Mouse (Mus musculus) hindbrain, embryonic 16.5 days (tissue): ENCODE data around the gene Yju2. TPM values are rescaled to one million over a fixed set of nuclear protein-coding genes. Genes with fewer than 3 reads are reported as not detected.

Experiments used
- ATAC-seq: fragments of 200-750 bp; cut with Nextera tagmentation; 2 replicates; pipeline ENCODE4 v1.8.0; 2017; ENCODE audit warnings: moderate TSS enrichment, moderate library complexity
- H3K27ac ChIP-seq: fragments of 300-500 bp; sonication (generic); 2 replicates; pipeline ENCODE4 v1.5.1; 2014; ENCODE audit warnings: low read depth, mild to moderate bottlenecking, control low read depth, low read length, moderate library complexity
- H3K27me3 ChIP-seq: fragments of 300-500 bp; sonication (generic); replicated peaks from 2 replicates; pipeline ENCODE4 v1.6.1; 2014; ENCODE audit warnings: low read length; ENCODE audit not compliant: control insufficient read depth, insufficient read depth
- H3K36me3 ChIP-seq: fragments of 300-500 bp; sonication (generic); 2 replicates; pipeline ENCODE4 v1.6.1; 2014; ENCODE audit warnings: mild to moderate bottlenecking, low read length, moderate library complexity, mixed read lengths; ENCODE audit not compliant: control insufficient read depth, insufficient read depth
- H3K4me1 ChIP-seq: fragments of 300-500 bp; sonication (generic); 2 replicates; pipeline ENCODE4 v1.6.1; 2014; ENCODE audit warnings: low read depth, low read length; ENCODE audit not compliant: control insufficient read depth, insufficient read depth
- H3K4me2 ChIP-seq: fragments of 300-500 bp; sonication (generic); 2 replicates; pipeline ENCODE4 v1.6.1; 2014; ENCODE audit warnings: mild to moderate bottlenecking, low read length, control low read depth, moderate library complexity
- H3K4me3 ChIP-seq: fragments of 300-500 bp; sonication (generic); 2 replicates; pipeline ENCODE4 v1.5.1; 2014; ENCODE audit warnings: mild to moderate bottlenecking, low read length, control low read depth, moderate library complexity
- H3K9ac ChIP-seq: fragments of 300-500 bp; sonication (generic); 2 replicates; pipeline ENCODE4 v1.6.1; 2014; ENCODE audit warnings: low read depth, mild to moderate bottlenecking, control low read depth, low read length, moderate library complexity
- H3K9me3 ChIP-seq: fragments of 300-500 bp; sonication (generic); 2 replicates; pipeline ENCODE4 v1.6.1; 2014; ENCODE audit warnings: mild to moderate bottlenecking, low read length, moderate library complexity; ENCODE audit not compliant: control insufficient read depth
- WGBS: fragments of 180-500 bp; shearing (Covaris S2); extraction: QIAGEN DNeasy Blood & Tissue Kit; methylation state at CpG from one replicate; pipeline ENCODE4 v1.1.7; 2014; 5-methylcytosine and 5-hydroxymethylcytosine counted together
- polyA plus RNA-seq: library from polyadenylated mRNA; unstranded; fragments of >200 nt; fragmentation: Nextera tagmentation; extraction: Ambion mirVana; gene quantifications from 2 replicates; pipeline ENCODE4 v1.2.1, GENCODE M21; 2015

The Yju2 gene
- polyA plus RNA-seq, 1 experiment from 2014 or later, result 20.5 TPM

GRCm38 (mm10) chr17:55949400-55949799 lies 9.5 kb upstream of the Yju2 start, which contains the start of gene Zfp119b:
Gene Zfp119b (minus strand): TSS chr17:55949500.
- ATAC-seq, result no peak
- no peak within 1 kb of the TSS for H3K27ac ChIP-seq
- H3K27me3 ChIP-seq, result no peaks in the 10 kb centered on the region; the same call in 1 of the 2 replicates
- H3K4me3 ChIP-seq, result no peak within 1 kb of the TSS
- H3K9me3 ChIP-seq, result no peaks in the 10 kb centered on the region
- WGBS, result 93% methylated on average over 2 of the region's 2 CpGs
- no peak within 1 kb of the TSS for H3K9ac ChIP-seq
- no peak within 1 kb of the TSS for H3K4me2 ChIP-seq
- peaks cover 4% of the 10 kb centered on the region for H3K4me1 ChIP-seq
- H3K36me3 ChIP-seq, result no peaks in the 10 kb centered on the region

- H3K36me3 ChIP-seq, result no peaks in the 10 kb centered on the region
- ATAC-seq, result no peak
- no peaks in the 10 kb centered on the region; the same call in 1 of the 2 replicates for H3K27me3 ChIP-seq
- no peaks in the 10 kb centered on the region for H3K9me3 ChIP-seq
- H3K9ac ChIP-seq, result no peak overlapping the region
- H3K4me2 ChIP-seq, result no peak overlapping the region
- WGBS, result 75% methylated on average over 9 of the region's 9 CpGs
- peaks cover 3% of the 10 kb centered on the region for H3K4me1 ChIP-seq
- H3K4me3 ChIP-seq, result no peak overlapping the region
- H3K27ac ChIP-seq, result no peak overlapping the region
These were observed 8.3 kb upstream of the Yju2 start for GRCm38 (mm10) chr17:55950601-55951000.

- Histone ChIP-seq H3K4me3 (no peak overlapping the region), H3K9ac (no peak overlapping the region), H3K9me3 (no peaks in the 10 kb centered on the region), H3K36me3 (no peaks in the 10 kb centered on the region), H3K27ac (no peak overlapping the region), H3K4me1 (peaks cover 7% of the 10 kb centered on the region), H3K27me3 (no peaks in the 10 kb centered on the region; the same call in 1 of the 2 replicates), H3K4me2 (no peak overlapping the region)
- ATAC-seq, result no peak
These were observed 6.9 kb upstream of the Yju2 start for GRCm38 (mm10) chr17:55952041-55952440.

GRCm38 (mm10) chr17:55952447-55953027 lies 6.4 kb upstream of the Yju2 start, which contains the start of gene Ebi3:
Gene Ebi3 (plus strand): TSS chr17:55952640.
- H3K9ac ChIP-seq, result no peak within 1 kb of the TSS

GRCm38 (mm10) chr17:55953751-55954150 lies 5.1 kb upstream of the Yju2 start:
- ATAC-seq, result no peak
- 78% methylated on average over 6 of the region's 6 CpGs for WGBS
- peaks cover 17% of the 10 kb centered on the region for H3K4me1 ChIP-seq

More at GRCm38 (mm10) chr17:55952447-55953027, 6.4 kb upstream of the Yju2 start, which contains the start of gene Ebi3:
- Histone ChIP-seq H3K9me3 (no peaks in the 10 kb centered on the region), H3K27ac (no peak within 1 kb of the TSS), H3K36me3 (no peaks in the 10 kb centered on the region), H3K27me3 (no peaks in the 10 kb centered on the region; the same call in 1 of the 2 replicates), H3K4me3 (no peak within 1 kb of the TSS), H3K4me1 (peaks cover 11% of the 10 kb centered on the region), H3K4me2 (no peak within 1 kb of the TSS)
- no peak for ATAC-seq
- 69% methylated on average over 6 of the region's 6 CpGs for WGBS

GRCm38 (mm10) chr17:55954229-55954628 lies 4.7 kb upstream of the Yju2 start:
- Histone ChIP-seq H3K36me3 (no peaks in the 10 kb centered on the region), H3K9me3 (no peaks in the 10 kb centered on the region), H3K27ac (no peak overlapping the region), H3K4me3 (no peak overlapping the region), H3K4me1 (peaks cover 17% of the 10 kb centered on the region), H3K9ac (no peak overlapping the region), H3K27me3 (no peaks in the 10 kb centered on the region; the same call in 1 of the 2 replicates), H3K4me2 (no peak overlapping the region)
- WGBS, result 35% methylated on average over 16 of the region's 16 CpGs
- ATAC-seq, result no peak

More at GRCm38 (mm10) chr17:55953751-55954150, 5.1 kb upstream of the Yju2 start:
- Histone ChIP-seq H3K36me3 (no peaks in the 10 kb centered on the region), H3K27me3 (no peaks in the 10 kb centered on the region; the same call in 1 of the 2 replicates), H3K4me3 (no peak overlapping the region), H3K9ac (no peak overlapping the region), H3K27ac (no peak overlapping the region), H3K9me3 (no peaks in the 10 kb centered on the region), H3K4me2 (no peak overlapping the region)

GRCm38 (mm10) chr17:55956129-55956528 lies 2.8 kb upstream of the Yju2 start:
- H3K27me3 ChIP-seq, result no peaks in the 10 kb centered on the region; the same call in 1 of the 2 replicates
- peak overlapping the region; percentile 81 for H3K4me2 ChIP-seq
- ATAC-seq, result peak; percentile 55
- H3K9me3 ChIP-seq, result no peaks in the 10 kb centered on the region
- H3K36me3 ChIP-seq, result no peaks in the 10 kb centered on the region
- peak overlapping the region; percentile 70 for H3K9ac ChIP-seq
- peak overlapping the region; percentile 60 for H3K4me3 ChIP-seq
- H3K27ac ChIP-seq, result peak overlapping the region; percentile 69
- WGBS, result 1% methylated on average over 26 of the region's 26 CpGs
- peaks cover 25% of the 10 kb centered on the region for H3K4me1 ChIP-seq

- WGBS, result 33% methylated on average over 6 of the region's 6 CpGs
- Histone ChIP-seq H3K4me2 (peak overlapping the region; percentile 81), H3K9ac (peak overlapping the region; percentile 70), H3K9me3 (no peaks in the 10 kb centered on the region), H3K27ac (peak overlapping the region; percentile 69), H3K36me3 (no peaks in the 10 kb centered on the region), H3K4me3 (peak overlapping the region; percentile 60), H3K27me3 (no peaks in the 10 kb centered on the region; the same call in 1 of the 2 replicates), H3K4me1 (peaks cover 25% of the 10 kb centered on the region)
- ATAC-seq, result no peak
These were observed 2.3 kb upstream of the Yju2 start for GRCm38 (mm10) chr17:55956591-55956990.

GRCm38 (mm10) chr17:55957168-55957567 lies 1.7 kb upstream of the Yju2 start:
- Histone ChIP-seq H3K4me2 (peak overlapping the region; percentile 81), H3K9ac (0 out of 2 replicates have a peak overlapping the region, but pooled peaks have one; percentile 2), H3K27ac (no peak overlapping the region), H3K27me3 (no peaks in the 10 kb centered on the region; the same call in 1 of the 2 replicates), H3K9me3 (no peaks in the 10 kb centered on the region), H3K4me1 (peaks cover 25% of the 10 kb centered on the region), H3K36me3 (0 out of 2 replicates have a peak, but pooled peaks cover 2% of the 10 kb centered on the region), H3K4me3 (no peak overlapping the region)
- ATAC-seq, result no peak
- WGBS, result 15% methylated on average over 9 of the region's 9 CpGs
